Mouse (Mus musculus) olfactory bulb, adult 2 months (tissue): ENCODE measurements around the gene Mlxip.

Source experiments
- CTCF ChIP-seq: fragments of 200-500 bp; IDR thresholded peaks from 2 replicates; pipeline ENCODE4 v1.5.1; 2012; ENCODE audit warnings: low read depth, mild to moderate bottlenecking, low read length, moderate library complexity; ENCODE audit not compliant: insufficient read depth
- POLR2A ChIP-seq: fragments of 200-500 bp; IDR thresholded peaks from 2 replicates; pipeline ENCODE4 v1.6.1; 2012; ENCODE audit warnings: mild to moderate bottlenecking, low read depth, low read length, moderate library complexity; ENCODE audit not compliant: insufficient read depth

GRCm38 (mm10) chr5:123350386-123350785 lies 44.2 kb upstream of the Mlxip start:
- no peak for TF ChIP-seq CTCF
- TF ChIP-seq POLR2A = no peak
